Mouse (Mus musculus): ENCODE measurements at regions not wholly inside any gene's neighbourhood (a gene's known extent, or its start where the extent isn't known, plus 50 kb on each side); places are given as distances from the start of the nearest gene placed in this dataset.
A peak's percentile ranks its signal among the peaks of the same experiment; 100 is the strongest.

DNA sequence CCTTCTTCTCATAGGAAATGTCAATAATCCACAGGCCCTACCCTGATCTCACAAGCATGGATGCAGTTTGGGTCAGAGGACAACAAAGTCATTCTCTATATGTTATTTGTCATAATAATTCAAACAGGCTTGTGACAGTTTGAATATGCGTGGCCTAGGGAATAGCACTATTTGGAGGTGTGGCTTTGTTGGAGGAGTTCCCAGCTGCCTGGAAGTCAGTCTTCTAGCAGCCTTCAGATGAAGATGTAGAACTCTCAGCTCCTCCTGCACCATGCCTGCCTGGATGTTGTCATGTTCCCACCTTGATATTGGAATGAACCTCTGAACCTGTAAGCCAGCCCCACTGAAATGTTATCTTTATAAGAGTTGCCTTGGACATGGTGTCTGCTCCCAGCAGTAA, 103.7 kb upstream of the Sfswap start:
- no peaks in the 10 kb centered on the region for H3K27me3 ChIP-seq (ENCODE audit: control insufficient read depth, insufficient read depth, low read length)
- no peak overlapping the region for H3K4me2 ChIP-seq (replicated peaks)
- H3K9ac ChIP-seq: no peak overlapping the region
- H3K27ac ChIP-seq: no peak overlapping the region
- no peak for ATAC-seq (ENCODE audit: low FRiP score)
- H3K4me3 ChIP-seq (replicated peaks; ENCODE audit: low read length): no peak overlapping the region
- H3K4me1 ChIP-seq (replicated peaks; ENCODE audit: control insufficient read depth, insufficient read depth, low read length): no peaks in the 10 kb centered on the region
- H3K36me3 ChIP-seq (replicated peaks; ENCODE audit: control insufficient read depth, insufficient read depth): no peaks in the 10 kb centered on the region
- no peak for DNase-seq (ENCODE audit: low spot score)
- 97% methylated on average over 1 of the region's 1 CpGs for WGBS
- no peaks in the 10 kb centered on the region for H3K9me3 ChIP-seq (ENCODE audit: control insufficient read depth, low read length)

DNA sequence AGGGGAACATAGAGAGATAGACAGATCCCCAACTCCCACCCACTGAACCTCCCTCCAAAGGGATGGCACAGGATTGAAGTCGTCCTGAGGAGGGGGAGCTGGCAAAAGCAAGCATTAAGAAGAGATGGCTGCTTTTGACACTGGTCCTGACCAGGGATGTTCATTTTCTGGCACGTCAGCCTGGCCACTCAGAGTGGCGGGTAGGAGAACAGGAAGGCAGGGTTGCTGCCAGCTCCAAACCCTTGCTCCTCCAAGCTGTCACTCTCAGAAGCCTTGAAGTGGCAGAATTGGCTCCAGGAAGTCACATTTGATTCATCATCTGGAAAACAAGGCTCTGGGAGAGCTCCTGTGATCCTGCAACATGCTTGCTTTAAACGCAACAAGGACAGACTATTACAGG, 94.8 kb upstream of the Sfswap start:
- H3K4me3 ChIP-seq (replicated peaks; ENCODE audit: low read length): no peak overlapping the region
- H3K4me2 ChIP-seq (replicated peaks): no peak overlapping the region
- H3K36me3 ChIP-seq (replicated peaks; ENCODE audit: control insufficient read depth, insufficient read depth): no peaks in the 10 kb centered on the region
- H3K27me3 ChIP-seq (ENCODE audit: control insufficient read depth, insufficient read depth, low read length): no peaks in the 10 kb centered on the region
- DNase-seq (ENCODE audit: low spot score) (no peak), ATAC-seq (ENCODE audit: low FRiP score) (no peak)
- 0 out of 2 replicates have a peak, but pooled peaks cover 8% of the 10 kb centered on the region for H3K4me1 ChIP-seq (replicated peaks; ENCODE audit: control insufficient read depth, insufficient read depth, low read length)
- H3K27ac ChIP-seq: no peak overlapping the region
- H3K9ac ChIP-seq: no peak overlapping the region
- no peaks in the 10 kb centered on the region for H3K9me3 ChIP-seq (ENCODE audit: control insufficient read depth, low read length)
- 80% methylated on average over 4 of the region's 4 CpGs for WGBS

DNA sequence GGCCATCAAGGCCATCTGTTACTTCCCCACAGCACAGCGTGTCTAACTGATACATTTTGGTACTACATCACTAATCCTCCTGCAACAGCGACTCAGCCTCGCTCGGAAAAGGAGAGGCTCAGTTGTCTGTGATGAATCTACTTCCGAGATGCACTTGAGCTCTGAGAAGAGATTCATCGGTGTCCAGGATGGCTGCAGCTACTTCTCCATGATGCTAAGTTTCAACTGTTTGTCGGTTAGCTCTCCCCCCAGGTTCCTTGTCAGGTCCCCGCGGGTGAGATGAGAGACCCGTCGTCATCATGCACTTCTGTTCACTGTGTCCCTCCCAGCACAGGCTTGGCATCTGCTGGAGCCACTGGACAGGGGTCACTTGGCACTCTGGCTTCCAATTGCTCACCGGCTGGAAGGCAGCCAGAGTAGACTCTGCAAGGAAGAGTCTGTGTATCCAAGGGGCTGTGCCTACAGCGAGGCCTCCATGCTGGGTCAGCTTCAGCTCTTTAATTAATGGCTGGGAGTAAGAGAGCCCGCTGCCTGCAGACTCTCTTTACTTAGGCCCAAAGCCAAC, 91.5 kb upstream of the Sfswap start:
- H3K4me1 ChIP-seq (replicated peaks; ENCODE audit: control insufficient read depth, insufficient read depth, low read length): 0 out of 2 replicates have a peak, but pooled peaks cover 8% of the 10 kb centered on the region
- ATAC-seq (ENCODE audit: low FRiP score) (peak; percentile 71; the same call in 1 of the 2 replicates), DNase-seq (ENCODE audit: low spot score) (peak; percentile 52)
- no peaks in the 10 kb centered on the region for H3K27me3 ChIP-seq (ENCODE audit: control insufficient read depth, insufficient read depth, low read length)
- H3K4me2 ChIP-seq (replicated peaks): no peak overlapping the region
- H3K9me3 ChIP-seq (ENCODE audit: control insufficient read depth, low read length): no peaks in the 10 kb centered on the region
- no peak overlapping the region for H3K9ac ChIP-seq
- WGBS: 62% methylated on average over 14 of the region's 14 CpGs
- H3K4me3 ChIP-seq (replicated peaks; ENCODE audit: low read length): no peak overlapping the region
- H3K36me3 ChIP-seq (replicated peaks; ENCODE audit: control insufficient read depth, insufficient read depth): no peaks in the 10 kb centered on the region
- no peak overlapping the region for H3K27ac ChIP-seq

DNA sequence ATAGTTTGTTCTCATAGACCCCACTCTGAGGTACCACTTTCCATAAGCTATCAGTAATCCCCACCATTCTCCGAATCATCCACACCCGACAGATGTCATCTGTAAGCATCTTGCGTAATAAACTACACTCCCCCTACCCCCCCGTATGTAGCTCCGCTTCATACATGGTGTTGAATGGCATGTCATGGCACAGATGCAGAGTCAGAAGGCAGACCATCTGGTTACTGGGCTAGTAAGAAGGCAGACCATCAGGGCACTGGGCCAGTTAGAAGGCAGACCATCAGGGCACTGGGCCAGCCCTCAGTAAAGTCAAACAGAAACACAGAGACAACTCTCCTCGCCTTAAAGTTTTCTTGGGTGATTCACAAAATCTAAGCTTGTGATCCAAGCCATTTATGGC, 88.9 kb upstream of the Sfswap start:
- H3K27ac ChIP-seq: no peak overlapping the region
- 0 out of 2 replicates have a peak, but pooled peaks cover 11% of the 10 kb centered on the region for H3K4me1 ChIP-seq (replicated peaks; ENCODE audit: control insufficient read depth, insufficient read depth, low read length)
- H3K4me3 ChIP-seq (replicated peaks; ENCODE audit: low read length): no peak overlapping the region
- DNase-seq (ENCODE audit: low spot score): no peak
- H3K36me3 ChIP-seq (replicated peaks; ENCODE audit: control insufficient read depth, insufficient read depth): no peaks in the 10 kb centered on the region
- WGBS: 87% methylated on average over 6 of the region's 6 CpGs
- no peaks in the 10 kb centered on the region for H3K27me3 ChIP-seq (ENCODE audit: control insufficient read depth, insufficient read depth, low read length)
- H3K9me3 ChIP-seq (ENCODE audit: control insufficient read depth, low read length): no peaks in the 10 kb centered on the region
- H3K9ac ChIP-seq: no peak overlapping the region
- no peak overlapping the region for H3K4me2 ChIP-seq (replicated peaks)
- no peak for ATAC-seq (ENCODE audit: low FRiP score)

DNA sequence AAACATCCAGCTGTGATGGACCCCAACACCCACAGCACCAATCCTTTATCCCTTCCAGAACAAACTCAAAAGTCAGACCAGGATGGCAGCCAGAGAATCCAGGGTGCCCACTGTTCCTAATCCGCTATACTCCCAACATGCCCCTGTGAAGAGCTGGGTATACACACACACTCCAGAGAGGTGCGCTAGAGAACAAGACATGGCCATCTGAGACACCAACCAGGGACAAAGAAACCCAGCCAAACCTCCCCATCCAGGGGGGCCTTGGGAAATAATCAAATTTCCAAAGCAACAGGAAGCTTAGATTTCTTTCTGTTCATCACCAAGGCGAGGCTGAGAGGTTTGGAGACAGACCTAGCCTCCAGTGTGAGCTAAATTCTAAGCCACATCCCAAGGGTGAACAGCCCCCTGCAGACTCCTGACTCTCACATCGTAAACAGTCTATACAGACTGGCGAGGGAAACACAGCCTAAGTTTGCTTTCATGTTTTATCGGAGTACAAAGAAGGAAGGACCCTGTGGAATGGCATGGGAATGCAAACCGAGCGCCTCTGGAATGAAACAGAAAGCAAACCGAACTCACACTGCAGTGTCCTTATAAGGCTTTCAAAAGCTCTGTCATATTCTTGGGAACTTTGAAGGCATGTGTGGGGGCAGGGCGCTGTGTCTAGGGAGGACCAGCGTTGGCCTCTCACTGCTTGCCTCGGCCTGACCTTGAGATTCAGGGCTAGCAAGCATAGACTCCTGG, 85.9 kb upstream of the Sfswap start:
- Histone ChIP-seq H3K9ac (no peak overlapping the region), H3K9me3 (ENCODE audit: control insufficient read depth, low read length) (no peaks in the 10 kb centered on the region), H3K4me3 (replicated peaks; ENCODE audit: low read length) (no peak overlapping the region), H3K4me2 (replicated peaks) (0 out of 2 replicates have a peak overlapping the region, but pooled peaks have one; percentile 2), H3K36me3 (replicated peaks; ENCODE audit: control insufficient read depth, insufficient read depth) (no peaks in the 10 kb centered on the region), H3K27me3 (ENCODE audit: control insufficient read depth, insufficient read depth, low read length) (no peaks in the 10 kb centered on the region), H3K4me1 (replicated peaks; ENCODE audit: control insufficient read depth, insufficient read depth, low read length) (0 out of 2 replicates have a peak, but pooled peaks cover 8% of the 10 kb centered on the region), H3K27ac (no peak overlapping the region)
- WGBS: 44% methylated on average over 12 of the region's 12 CpGs
- ATAC-seq (ENCODE audit: low FRiP score): no peak
- DNase-seq (ENCODE audit: low spot score): no peak

DNA sequence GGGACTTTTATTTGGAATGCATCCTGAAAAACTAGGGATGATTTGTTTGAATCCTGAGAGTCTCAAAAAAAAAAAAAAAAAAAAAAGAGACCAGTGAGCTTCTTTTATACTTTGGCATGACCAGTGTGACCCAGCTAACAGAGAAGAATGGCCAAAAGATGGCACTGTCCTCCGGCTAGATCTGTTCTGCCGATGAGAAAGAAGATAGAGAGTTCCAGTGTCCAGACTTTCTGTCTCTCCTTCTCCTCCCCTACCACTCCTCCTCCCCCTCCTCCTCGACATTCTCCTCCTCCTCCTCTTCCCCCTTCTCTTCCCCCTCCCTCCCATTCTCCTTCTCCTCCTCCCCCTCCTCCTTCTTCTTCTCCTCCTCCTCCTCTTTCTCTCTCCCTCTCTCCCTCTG, 84.6 kb upstream of the Sfswap start:
- DNase-seq (ENCODE audit: low spot score) (no peak), ATAC-seq (ENCODE audit: low FRiP score) (no peak)
- Histone ChIP-seq H3K4me3 (replicated peaks; ENCODE audit: low read length) (no peak overlapping the region), H3K36me3 (replicated peaks; ENCODE audit: control insufficient read depth, insufficient read depth) (no peaks in the 10 kb centered on the region), H3K9ac (no peak overlapping the region), H3K4me1 (replicated peaks; ENCODE audit: control insufficient read depth, insufficient read depth, low read length) (0 out of 2 replicates have a peak, but pooled peaks cover 4% of the 10 kb centered on the region), H3K4me2 (replicated peaks) (no peak overlapping the region), H3K27me3 (ENCODE audit: control insufficient read depth, insufficient read depth, low read length) (no peaks in the 10 kb centered on the region), H3K27ac (no peak overlapping the region), H3K9me3 (ENCODE audit: control insufficient read depth, low read length) (no peaks in the 10 kb centered on the region)
- WGBS: 9% methylated on average over 3 of the region's 3 CpGs

DNA sequence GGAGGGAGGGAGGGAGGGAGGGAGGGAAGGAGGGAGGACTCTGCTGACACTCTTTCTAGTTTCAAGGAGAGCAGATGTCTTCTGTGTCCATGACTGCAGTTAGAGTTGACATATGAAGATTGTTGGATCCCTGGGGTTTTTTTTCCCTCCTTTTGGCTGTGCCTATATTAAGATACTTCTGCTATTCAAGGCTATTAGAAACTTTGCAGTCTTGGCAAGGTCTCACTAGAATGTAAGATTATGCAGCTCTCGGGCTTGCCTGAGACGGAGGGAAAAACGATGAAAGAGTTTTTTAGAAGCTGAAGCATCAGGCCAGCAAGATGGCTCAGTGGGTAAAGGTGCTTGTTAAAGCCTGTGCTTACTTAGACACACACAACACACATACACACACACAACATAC, 83.5 kb upstream of the Sfswap start:
- DNase-seq (ENCODE audit: low spot score) (no peak), ATAC-seq (ENCODE audit: low FRiP score) (no peak)
- Histone ChIP-seq H3K4me3 (replicated peaks; ENCODE audit: low read length) (no peak overlapping the region), H3K27ac (no peak overlapping the region), H3K4me2 (replicated peaks) (no peak overlapping the region), H3K27me3 (ENCODE audit: control insufficient read depth, insufficient read depth, low read length) (no peaks in the 10 kb centered on the region), H3K9me3 (ENCODE audit: control insufficient read depth, low read length) (no peaks in the 10 kb centered on the region), H3K4me1 (replicated peaks; ENCODE audit: control insufficient read depth, insufficient read depth, low read length) (0 out of 2 replicates have a peak, but pooled peaks cover 4% of the 10 kb centered on the region), H3K36me3 (replicated peaks; ENCODE audit: control insufficient read depth, insufficient read depth) (no peaks in the 10 kb centered on the region), H3K9ac (no peak overlapping the region)
- WGBS: 83% methylated on average over 3 of the region's 3 CpGs

DNA sequence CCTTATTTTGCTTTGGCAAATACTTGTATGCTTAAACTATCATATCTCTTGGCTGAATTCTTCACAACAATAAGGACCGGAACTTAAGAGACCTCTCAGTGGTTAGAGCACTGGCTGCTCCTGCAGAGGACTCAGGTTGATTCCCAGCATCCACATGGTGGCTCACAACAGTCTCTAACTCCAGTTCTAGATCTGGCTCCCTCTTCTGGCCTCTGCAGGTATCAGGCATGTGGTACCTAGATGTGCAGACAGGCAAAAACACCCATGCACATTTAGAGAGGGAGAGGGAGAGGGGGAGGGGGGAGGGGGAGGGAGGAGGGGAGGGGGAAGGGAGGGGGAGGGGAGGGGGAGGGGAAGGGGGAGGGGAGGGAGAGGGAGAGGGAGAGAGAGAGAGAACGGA, 80.0 kb upstream of the Sfswap start:
- no peak for DNase-seq (ENCODE audit: low spot score)
- Histone ChIP-seq H3K4me3 (replicated peaks; ENCODE audit: low read length) (no peak overlapping the region), H3K4me1 (replicated peaks; ENCODE audit: control insufficient read depth, insufficient read depth, low read length) (no peaks in the 10 kb centered on the region), H3K9ac (no peak overlapping the region), H3K27ac (no peak overlapping the region), H3K36me3 (replicated peaks; ENCODE audit: control insufficient read depth, insufficient read depth) (no peaks in the 10 kb centered on the region), H3K9me3 (ENCODE audit: control insufficient read depth, low read length) (no peaks in the 10 kb centered on the region), H3K4me2 (replicated peaks) (no peak overlapping the region), H3K27me3 (ENCODE audit: control insufficient read depth, insufficient read depth, low read length) (no peaks in the 10 kb centered on the region)
- 79% methylated on average over 2 of the region's 2 CpGs for WGBS
- no peak for ATAC-seq (ENCODE audit: low FRiP score)

DNA sequence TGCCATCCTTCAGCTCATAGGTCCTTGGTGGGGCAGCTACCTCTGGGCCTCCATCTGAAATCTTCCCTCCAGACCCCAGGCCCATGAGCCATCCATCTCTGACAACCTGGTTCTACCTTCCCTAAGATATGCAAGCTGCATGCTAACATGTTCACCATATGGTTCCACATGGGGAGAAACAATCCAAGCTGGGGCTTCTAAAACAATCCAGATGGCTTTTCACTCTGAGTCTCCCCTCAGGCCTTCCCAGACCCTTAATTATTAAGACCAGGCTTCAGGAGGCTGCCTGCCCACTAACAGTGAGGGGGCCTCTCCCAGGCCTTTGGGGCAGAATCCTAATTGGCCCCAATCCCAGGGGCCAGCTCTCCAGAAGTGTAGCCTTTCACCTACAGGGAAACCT, 71.1 kb upstream of the Sfswap start:
- H3K4me3 ChIP-seq (replicated peaks; ENCODE audit: low read length): no peak overlapping the region
- no peaks in the 10 kb centered on the region for H3K36me3 ChIP-seq (replicated peaks; ENCODE audit: control insufficient read depth, insufficient read depth)
- H3K27ac ChIP-seq: no peak overlapping the region
- no peak overlapping the region for H3K4me2 ChIP-seq (replicated peaks)
- no peak overlapping the region for H3K9ac ChIP-seq
- no peaks in the 10 kb centered on the region for H3K27me3 ChIP-seq (ENCODE audit: control insufficient read depth, insufficient read depth, low read length)
- no peaks in the 10 kb centered on the region for H3K9me3 ChIP-seq (ENCODE audit: control insufficient read depth, low read length)
- DNase-seq (ENCODE audit: low spot score) (no peak), ATAC-seq (ENCODE audit: low FRiP score) (no peak)
- 0 out of 2 replicates have a peak, but pooled peaks cover 11% of the 10 kb centered on the region for H3K4me1 ChIP-seq (replicated peaks; ENCODE audit: control insufficient read depth, insufficient read depth, low read length)
